Mouse (Mus musculus): ENCODE data around the gene Nop58. TPM values are rescaled to one million over a fixed set of nuclear protein-coding genes. Genes with fewer than 3 reads are reported as not detected.
A peak's percentile ranks its signal among the peaks of the same experiment; 100 is the strongest.

Nop58 gene
- total RNA-seq, 2 experiments from 2014 or later, result 25.8 to 28.6 TPM

DNA sequence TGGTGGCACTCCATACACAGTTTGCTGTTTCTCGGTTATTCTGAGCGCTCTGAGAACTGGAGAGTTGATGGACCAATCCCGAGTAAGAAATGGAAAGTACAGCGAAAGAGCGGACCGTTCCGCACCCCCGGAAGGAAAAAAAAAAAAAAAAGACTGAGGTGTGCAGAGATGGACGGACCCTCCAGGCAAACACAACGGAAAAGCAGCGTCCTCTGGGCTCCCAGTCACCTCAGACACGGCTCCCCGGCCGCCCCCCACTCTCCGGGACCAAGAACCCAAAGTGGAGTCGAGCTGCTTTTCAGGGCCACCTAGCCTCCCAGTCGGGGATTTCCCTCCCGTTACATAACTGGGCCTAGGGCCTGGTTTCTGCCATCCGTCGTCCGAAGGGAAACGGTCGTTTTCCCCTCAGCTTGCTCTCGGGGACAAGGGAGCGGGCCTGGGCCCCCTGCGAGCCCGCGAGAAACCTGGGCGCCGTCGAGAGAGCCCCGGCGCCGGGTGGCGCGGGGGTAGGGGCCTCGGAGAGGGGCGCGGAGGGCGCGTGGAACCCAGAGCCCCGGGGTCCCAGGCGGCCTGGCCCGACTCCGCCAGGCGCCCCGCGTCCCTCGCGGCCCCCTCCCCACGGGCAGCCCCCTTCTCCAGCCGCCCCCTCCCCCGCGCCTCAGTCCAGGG is 14.7 kb upstream of the Nop58 start:
- DNase-seq, result peak; percentile 39
- intact Hi-C loops (cut with DNase I), result no loop called here
- Histone ChIP-seq H3K27ac (peak overlapping the region; percentile 97), H3K4me3 (peak overlapping the region; percentile 88)
- no peak for TF ChIP-seq CTCF (IDR thresholded peaks at IDR 0.05)

DNA sequence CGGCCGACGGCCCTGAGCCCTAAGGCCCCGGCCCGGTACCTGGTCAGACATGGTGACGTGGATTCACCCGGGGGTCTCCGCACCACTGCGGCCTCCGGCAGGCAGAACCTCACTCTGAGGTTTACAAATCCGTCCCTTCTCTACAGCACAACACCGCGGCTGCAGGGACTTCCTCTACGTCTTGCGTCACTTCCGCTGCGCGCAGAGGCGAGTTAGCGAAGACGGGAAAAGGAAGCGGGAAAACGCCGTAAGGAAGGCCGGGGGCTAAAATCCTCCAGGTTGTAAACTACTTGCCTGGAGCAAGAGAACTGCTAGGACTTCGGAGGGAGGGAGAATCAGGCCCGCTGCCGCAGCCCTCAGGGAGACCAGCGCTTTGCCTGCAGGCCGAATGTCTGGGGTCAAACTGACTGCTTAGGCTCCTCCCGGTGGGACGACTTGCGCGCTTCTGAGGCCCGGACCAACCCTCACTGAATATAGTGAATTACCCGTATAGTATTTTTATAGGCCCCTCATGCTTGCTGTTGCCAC is 14.1 kb upstream of the Nop58 start, which contains the start of gene Sumo1:
Sumo1 (minus strand) TSS at position 194 of the 528 bp plus-strand sequence.
- intact Hi-C loops (cut with DNase I), result no loop called here
- H3K4me3 ChIP-seq, result peak within 1 kb of the TSS; percentile 88
- TF ChIP-seq CTCF (IDR thresholded peaks at IDR 0.05), result no peak
- peak within 1 kb of the TSS; percentile 97 for H3K27ac ChIP-seq
- peak; percentile 92 for DNase-seq

DNA sequence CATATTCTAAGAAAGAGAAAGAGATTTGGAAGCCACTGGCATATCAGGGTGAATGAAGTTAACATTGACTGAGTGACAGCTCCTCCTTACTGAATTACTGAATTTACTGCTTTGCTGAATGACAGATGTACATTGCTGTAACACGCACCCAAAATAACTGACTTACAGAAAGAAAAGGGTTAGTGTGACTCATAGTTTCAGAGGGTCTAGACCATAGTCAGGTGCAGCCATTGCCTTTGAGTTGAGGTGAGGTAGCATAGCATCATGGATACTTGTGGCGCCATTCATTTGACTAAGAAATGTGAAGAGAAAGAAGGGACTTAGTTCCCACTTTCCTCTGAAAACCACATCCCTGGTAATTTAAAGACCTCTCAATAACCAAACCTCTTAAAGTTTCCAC is 11.1 kb upstream of the Nop58 start:
- DNase-seq, result no peak
- H3K4me3 ChIP-seq, result no peak overlapping the region
- intact Hi-C loops (cut with DNase I), result no loop called here
- no peak overlapping the region for H3K27ac ChIP-seq
- TF ChIP-seq CTCF (IDR thresholded peaks at IDR 0.05), result no peak

DNA sequence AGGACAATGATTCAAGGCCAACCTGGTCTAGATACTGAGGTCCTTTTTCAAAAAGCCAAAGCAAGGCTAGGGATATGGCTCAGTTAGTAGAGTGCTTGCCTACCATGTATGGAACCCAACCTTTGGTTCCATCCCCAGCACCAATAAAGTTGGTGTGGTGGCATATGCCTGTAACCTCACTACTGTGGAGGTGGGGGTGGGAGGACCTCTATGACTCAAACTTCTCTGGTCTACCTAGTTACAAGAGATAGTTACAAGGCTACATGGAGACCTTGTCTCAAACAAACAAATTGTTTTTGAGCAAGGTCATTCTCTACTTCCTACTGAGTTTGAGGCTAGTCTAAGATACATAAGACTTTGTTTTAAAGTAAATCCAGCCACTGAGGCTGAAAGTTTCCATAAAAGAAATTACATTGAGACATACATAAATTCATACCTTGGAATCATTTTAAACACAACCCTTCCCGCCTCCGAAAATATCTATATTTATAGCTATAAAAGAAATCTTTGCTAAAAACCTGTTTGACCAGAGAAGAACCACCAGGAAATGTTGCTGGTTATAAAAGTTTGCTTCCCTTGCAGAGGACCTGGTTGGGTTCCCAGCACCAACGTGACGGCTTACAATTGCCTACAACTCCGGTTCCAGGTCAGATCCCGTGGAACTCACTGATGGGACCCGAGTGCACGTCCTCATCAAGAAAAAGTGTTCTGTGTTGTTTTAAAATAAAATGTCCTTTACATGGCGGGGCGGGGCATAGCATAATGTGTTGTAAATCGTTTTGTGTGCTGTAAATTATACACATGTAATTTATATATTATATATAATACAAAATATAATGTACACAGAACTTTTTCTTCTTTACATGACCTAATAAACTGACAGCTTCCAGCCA is 599 bp upstream of the Nop58 start:
- TF ChIP-seq CTCF (IDR thresholded peaks at IDR 0.05), result no peak
- intact Hi-C loops (cut with DNase I), result loop anchor here (10.0 kb wide), 2 partner anchors 199 to 411 kb away; partner anchors contain the start of genes Carf, Fzd7 and Wdr12
- Histone ChIP-seq H3K4me3 (peak overlapping the region; percentile 83), H3K27ac (peak overlapping the region; percentile 86)
- DNase-seq, result peak; percentile 36

DNA sequence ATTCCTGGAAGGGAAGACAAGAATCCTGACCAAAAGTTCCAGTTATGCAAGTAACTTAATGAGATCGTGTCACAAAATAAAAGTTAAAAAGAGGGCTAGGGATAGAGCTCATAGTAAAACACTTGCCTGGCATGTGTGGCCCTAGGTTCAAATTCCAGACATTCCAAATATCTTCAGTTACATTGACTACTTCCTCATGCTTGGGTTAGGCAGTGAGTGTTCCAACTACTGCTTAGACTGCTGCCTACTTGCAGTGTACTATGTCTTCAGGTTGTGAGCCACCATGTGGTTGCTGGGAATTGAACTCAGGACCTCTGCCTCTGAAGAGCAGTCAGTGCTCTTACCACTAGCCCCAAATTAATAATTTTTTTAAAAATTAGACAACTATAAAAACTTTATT is 2.7 kb downstream of the Nop58 start:
- no peak overlapping the region for H3K27ac ChIP-seq
- intact Hi-C loops (cut with DNase I), result loop anchor here (10.0 kb wide), 2 partner anchors 203 to 407 kb away; partner anchors contain the start of genes Carf, Fzd7 and Wdr12
- no peak overlapping the region for H3K4me3 ChIP-seq

DNA sequence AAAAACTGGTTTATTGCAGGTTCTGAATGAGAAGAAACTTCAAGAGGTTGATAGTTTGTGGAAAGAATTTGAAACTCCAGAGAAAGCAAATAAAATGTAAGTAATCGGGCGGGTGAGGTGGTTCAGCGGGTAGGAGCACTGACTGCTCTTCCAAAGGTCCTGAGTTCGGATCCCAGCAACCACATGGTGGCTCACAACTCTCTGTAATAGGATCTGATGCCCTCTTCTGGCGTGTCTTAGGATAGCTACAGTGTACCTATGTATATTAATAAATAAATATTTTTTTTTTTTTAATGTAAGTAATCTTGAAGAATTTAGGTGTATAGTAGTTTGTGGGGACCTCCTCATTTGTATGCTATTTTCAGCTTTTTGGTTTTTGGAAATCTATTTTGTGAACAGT is 5.7 kb downstream of the Nop58 start:
- no peak for DNase-seq

More for the DNA sequence above, 2.7 kb downstream of the Nop58 start:
- no peak for TF ChIP-seq CTCF (IDR thresholded peaks at IDR 0.05)
- no peak for DNase-seq

DNA sequence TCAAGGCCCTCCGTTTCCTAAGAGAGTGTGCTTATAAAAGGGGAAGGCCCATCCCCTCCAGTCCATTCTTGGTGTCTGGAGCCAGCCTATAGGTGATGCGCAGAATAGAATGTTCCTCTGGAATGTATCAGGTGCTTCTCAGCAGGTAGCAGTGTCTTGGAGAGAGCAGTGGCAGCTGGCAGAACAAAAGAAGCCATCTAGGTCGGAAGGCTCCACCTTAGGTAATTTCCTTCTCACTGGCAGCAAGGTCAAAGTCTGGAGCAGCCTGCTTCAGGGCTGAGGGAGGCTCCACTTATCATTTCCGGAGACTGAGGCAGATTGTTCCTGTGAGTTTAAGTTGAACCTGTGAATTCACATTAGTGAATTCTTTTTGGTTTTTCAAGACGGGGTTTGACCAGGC is 13.0 kb downstream of the Nop58 start:
- Histone ChIP-seq H3K4me3 (no peak overlapping the region), H3K27ac (no peak overlapping the region)
- intact Hi-C loops (cut with DNase I), result loop anchor here (10.0 kb wide), 1 partner anchor 137 kb away; no protein-coding TSS in a partner anchor
- TF ChIP-seq CTCF (IDR thresholded peaks at IDR 0.05), result no peak
- no peak for DNase-seq

More for the DNA sequence above, 5.7 kb downstream of the Nop58 start:
- Histone ChIP-seq H3K27ac (no peak overlapping the region), H3K4me3 (no peak overlapping the region)
- TF ChIP-seq CTCF (IDR thresholded peaks at IDR 0.05), result no peak; the same call in 1 of the 2 replicates
- intact Hi-C loops (cut with DNase I), result loop anchor here (10.0 kb wide), 1 partner anchor 144 kb away; no protein-coding TSS in a partner anchor

DNA sequence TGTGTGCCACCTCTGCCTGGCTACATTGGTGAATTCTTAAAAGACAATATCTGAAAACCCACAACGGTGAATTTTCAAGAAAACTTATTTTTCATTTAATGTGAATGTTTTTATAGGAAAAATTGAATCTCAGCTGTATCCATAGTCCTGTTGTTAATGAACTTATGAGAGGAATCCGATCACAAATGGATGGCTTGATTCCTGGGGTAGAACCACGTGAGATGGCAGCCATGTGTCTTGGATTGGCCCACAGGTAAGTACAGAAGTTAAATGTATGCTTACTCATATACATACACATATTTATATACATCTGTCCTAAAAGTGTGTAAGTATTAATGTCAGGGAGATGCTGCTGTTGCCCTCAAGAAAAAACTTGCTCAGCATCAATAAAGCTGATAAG is 13.4 kb downstream of the Nop58 start:
- intact Hi-C loops (cut with DNase I), result loop anchor here (10.0 kb wide), 1 partner anchor 137 kb away; no protein-coding TSS in a partner anchor
- H3K27ac ChIP-seq, result no peak overlapping the region
- H3K4me3 ChIP-seq, result no peak overlapping the region
- DNase-seq, result no peak
- no peak for TF ChIP-seq CTCF (IDR thresholded peaks at IDR 0.05)

DNA sequence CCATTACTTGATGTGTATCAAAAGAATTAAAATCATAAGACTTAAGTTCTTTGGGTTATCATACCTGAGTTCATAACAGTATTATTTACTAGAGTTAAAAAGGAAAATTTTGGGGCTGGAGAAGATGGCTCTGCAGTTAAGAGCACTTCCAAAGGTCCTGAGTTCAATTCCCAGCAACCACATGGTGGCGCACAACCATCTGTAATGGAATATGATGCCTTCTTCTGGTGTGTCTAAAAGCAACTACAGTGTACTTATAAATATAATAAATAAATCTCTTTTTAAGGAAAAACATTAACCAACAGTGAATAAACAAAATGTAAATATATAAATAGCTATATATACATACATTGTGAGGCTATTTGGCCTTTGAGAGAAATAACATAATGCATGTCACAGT is 17.0 kb downstream of the Nop58 start:
- peak; percentile 53 for TF ChIP-seq CTCF (IDR thresholded peaks at IDR 0.05)
- no peak overlapping the region for H3K27ac ChIP-seq
- no peak overlapping the region for H3K4me3 ChIP-seq
- intact Hi-C loops (cut with DNase I), result no loop called here
- DNase-seq, result no peak

DNA sequence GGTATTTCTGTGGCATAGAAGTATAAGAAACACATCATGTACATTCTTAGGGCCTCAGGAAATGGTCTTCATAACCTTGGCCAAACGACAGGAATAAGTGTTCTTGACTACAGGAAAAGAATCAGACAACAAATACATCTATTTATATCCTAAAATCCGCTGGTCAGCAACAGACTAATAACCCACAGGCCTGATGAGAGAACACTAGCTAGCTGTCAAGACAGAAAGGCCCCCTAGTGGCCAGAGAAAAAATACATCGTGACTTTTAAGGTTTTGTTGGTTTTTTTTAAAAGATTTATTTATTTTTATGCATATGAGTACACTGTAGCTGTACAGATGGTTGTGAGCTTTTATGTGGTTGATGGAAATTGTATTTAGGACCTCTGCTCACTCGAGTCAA is 35.1 kb downstream of the Nop58 start:
- Histone ChIP-seq H3K4me3 (no peak overlapping the region), H3K27ac (no peak overlapping the region)
- DNase-seq, result no peak
- TF ChIP-seq CTCF (IDR thresholded peaks at IDR 0.05), result peak; percentile 75
- intact Hi-C loops (cut with DNase I), result no loop called here

DNA sequence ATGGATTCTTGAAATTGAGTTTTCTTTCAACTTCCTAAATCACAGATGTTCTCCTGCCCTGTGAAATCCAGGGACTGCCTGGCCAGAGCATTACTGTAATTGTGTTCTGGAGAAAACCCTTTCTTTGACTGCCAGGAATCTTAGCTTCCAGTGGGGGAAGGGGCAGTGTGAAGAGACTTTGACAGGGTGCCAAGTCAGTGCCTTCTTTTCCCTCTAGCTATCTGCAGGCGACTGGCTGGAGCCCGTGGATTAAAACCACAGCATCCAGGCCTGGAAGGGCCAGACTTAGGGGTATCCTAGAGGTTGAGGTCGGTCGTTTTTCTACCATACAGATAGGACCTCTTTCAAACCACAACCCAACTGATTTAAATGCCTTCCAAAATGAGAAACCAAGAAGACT is 40.9 kb downstream of the Nop58 start:
- no peak for DNase-seq
- Histone ChIP-seq H3K4me3 (no peak overlapping the region), H3K27ac (no peak overlapping the region)
- TF ChIP-seq CTCF (IDR thresholded peaks at IDR 0.05), result no peak
- intact Hi-C loops (cut with DNase I), result no loop called here

DNA sequence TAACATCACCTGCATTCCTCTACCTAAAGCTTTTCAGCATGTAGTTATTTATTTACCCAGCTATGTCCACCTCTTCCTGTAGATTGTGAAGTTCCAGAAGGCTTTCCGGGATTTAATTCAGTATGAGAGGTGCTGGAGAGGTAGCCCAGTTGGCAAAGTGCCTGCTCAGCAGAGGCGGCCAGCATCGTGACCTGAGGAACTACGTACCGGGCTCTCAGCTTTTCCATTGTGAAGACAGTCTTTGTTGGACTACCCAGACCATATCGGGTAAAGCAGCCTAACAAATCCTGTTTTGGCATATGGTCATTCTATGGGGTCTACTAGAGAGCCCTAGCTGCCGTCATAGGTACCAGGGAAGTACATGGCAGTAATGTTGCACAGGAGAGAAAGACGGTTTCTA is 45.3 kb downstream of the Nop58 start:
- DNase-seq, result no peak
- TF ChIP-seq CTCF (IDR thresholded peaks at IDR 0.05), result no peak
- intact Hi-C loops (cut with DNase I), result no loop called here
- Histone ChIP-seq H3K4me3 (no peak overlapping the region), H3K27ac (no peak overlapping the region)

DNA sequence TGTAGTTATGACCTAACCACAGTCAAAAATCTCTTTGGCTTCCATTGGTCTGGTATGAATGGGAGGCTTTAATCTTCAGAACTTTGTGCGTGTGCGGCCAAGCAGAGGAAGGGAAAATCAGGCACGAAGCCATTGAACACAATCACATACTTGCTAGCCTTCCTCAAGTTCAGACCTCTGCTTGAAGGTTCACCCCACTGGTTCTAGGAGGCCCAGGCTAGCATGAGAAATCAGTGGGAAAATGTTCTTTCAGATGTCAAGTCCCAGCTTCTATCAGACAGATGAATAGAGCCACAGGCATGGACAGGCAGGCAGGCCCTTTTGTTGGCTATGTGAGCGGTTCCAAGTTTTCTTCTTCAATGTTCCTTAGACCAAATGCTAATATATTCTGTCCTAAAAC is 46.0 kb downstream of the Nop58 start:
- Histone ChIP-seq H3K4me3 (no peak overlapping the region), H3K27ac (no peak overlapping the region)
- intact Hi-C loops (cut with DNase I), result no loop called here
- no peak for DNase-seq
- TF ChIP-seq CTCF (IDR thresholded peaks at IDR 0.05), result no peak
